Mouse (Mus musculus): Measurements from ENCODE around the gene Aldh3b2.
A peak's percentile ranks its signal among the peaks of the same experiment; 100 is the strongest.
"Not testable (repeated sequence)": the region's sequence is repeated elsewhere in the genome, so short reads cannot be mapped to it uniquely, and the experiment has no call there.

The Aldh3b2 gene

GRCm38 (mm10) chr19:3947813-3948212 lies 24.3 kb upstream of the Aldh3b2 start:
- DNase-seq (ENCODE audit: low read depth) = no peak

DNA sequence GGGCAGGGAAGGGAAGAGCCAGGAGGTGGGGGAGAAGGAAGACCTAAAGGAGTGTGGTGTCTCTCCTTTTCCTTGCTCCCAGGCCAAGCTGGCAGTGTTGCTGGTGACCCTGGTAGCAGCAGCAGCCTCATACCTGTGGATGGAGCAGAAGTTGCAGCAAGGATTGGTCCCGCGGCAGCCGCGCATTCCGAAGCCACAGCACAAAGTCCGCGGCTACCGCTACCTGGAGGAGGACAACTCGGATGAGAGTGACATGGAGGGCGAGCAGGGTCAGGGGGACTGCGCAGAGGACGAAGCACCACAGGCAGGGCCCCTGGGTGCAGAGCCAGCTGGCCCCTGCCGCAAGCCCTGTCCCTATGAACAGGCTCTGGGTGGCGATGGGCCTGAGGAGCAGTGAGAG lies 23.6 kb upstream of the Aldh3b2 start:
- no peak for DNase-seq (ENCODE audit: low read depth)

- DNase-seq (ENCODE audit: low read depth) = no peak
Measured at GRCm38 (mm10) chr19:3950331-3950730, 21.8 kb upstream of the Aldh3b2 start.

- DNase-seq (ENCODE audit: low read depth) = no peak
Measured at GRCm38 (mm10) chr19:3951461-3951860, 20.7 kb upstream of the Aldh3b2 start.

DNA sequence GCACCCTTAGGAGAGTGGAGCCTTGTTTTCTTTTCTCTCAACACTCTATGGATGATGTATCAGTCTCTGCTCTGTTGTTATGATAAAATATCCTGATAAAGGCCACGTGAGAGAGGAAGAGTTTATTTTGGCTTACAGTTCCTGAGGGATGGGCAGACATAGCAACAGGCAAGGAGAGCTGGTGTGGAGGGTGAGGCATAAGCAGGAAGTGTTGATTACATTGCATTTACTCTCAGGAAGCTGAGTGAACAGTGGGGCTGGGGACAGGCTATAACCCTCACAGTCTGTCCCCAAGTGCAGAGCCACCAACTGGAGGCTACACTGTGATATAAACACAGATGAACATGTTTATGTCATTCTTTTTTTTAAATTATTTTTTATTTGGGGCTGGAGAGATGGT lies 20.0 kb upstream of the Aldh3b2 start:
- no peak for DNase-seq (ENCODE audit: low read depth)

DNA sequence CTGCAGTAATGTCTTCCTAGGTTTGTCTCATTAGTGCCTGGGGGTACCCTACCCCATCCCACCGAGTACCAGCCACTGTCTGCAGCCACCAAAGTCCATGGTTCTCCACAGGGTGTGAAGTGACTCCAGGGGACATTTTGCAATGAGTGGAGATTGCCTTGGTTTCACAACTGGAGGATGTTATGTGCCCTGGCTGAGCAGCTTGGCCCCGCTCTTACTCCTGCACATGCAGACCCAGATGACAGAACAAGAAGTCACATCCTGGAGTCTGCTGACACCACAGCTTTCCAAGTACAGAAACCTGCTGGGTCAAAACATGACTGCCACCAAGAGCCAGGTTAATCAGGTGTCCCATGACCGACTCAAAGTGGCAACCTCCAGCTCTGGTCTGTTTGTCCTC lies 17.1 kb upstream of the Aldh3b2 start:
- DNase-seq (ENCODE audit: low read depth) = no peak

DNA sequence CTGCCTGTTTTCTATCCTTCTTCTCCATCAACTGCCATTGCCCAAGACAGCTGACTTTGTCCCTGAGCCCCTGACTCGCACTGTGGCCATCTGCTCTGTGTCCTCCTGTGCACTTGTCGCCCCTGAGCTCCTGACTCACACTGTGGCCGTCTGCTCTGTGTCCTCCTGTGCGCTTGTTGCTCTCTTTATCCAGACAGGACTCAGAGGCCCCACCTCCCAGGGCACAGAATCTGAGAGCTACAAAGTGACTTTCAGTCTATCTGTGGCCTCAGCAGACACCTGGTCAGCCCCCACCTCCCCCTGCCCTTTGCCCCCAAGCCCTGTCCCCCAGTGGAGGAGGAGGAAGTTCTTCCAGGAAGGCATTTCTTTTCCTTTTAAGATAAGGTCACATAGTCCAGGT lies 16.3 kb upstream of the Aldh3b2 start:
- no peak for DNase-seq (ENCODE audit: low read depth)

GRCm38 (mm10) chr19:3957296-3958036 lies 14.7 kb upstream of the Aldh3b2 start:
- DNase-seq (ENCODE audit: low read depth) = not testable (repeated sequence)

DNA sequence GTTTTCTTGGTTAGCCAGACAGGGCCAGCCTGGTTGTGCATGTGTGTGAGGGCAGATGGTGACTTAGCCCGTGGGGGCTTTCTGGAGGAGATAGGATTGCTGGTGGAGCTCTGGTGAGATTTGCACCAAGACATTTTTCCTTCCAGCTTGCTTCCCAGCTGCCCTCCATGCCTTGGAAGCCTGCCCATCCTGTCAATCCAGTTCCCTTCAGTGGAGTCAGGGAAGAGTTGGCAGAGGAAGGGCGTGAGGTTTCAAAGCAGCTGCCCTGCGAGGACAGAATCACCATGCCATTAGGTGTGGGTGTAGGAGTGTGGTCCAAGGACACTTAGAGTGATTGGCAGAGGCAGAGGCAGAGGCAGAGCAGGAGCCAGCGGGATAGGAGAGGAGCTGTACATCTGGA lies 13.7 kb upstream of the Aldh3b2 start, which contains the start of gene Aldh3b3:
Gene Aldh3b3 (plus strand): TSS at position 176 of the 400 bp plus-strand sequence.
- DNase-seq (ENCODE audit: low read depth) = no peak

DNA sequence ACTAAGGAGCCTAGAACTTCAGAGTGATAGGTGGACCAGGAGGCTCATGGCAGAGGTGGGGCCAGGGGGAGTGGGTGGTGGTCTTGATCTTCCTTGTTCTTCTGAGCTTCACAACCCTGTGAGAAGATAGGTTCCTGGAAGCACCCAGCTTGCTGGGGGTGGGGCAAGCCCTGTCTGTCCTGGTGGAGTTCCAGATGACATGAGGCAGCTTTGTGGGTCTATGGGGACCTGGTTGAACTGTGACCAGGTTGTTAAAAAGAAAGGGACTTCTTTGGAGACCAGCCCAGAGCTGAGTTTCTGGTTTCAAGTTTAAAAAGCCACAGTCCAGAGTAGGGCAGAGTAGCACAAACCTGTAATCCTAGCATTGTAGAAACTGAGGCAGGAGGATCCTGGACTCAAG lies 13.1 kb upstream of the Aldh3b2 start:
- DNase-seq (ENCODE audit: low read depth) = no peak

GRCm38 (mm10) chr19:3960211-3960610 lies 11.9 kb upstream of the Aldh3b2 start:
- no peak for DNase-seq (ENCODE audit: low read depth)

GRCm38 (mm10) chr19:3961805-3962204 lies 10.3 kb upstream of the Aldh3b2 start:
- not testable (repeated sequence) for DNase-seq (ENCODE audit: low read depth)

- peak; percentile 31 for DNase-seq (ENCODE audit: low read depth)
Measured at GRCm38 (mm10) chr19:3962469-3962868, 9.7 kb upstream of the Aldh3b2 start.

DNA sequence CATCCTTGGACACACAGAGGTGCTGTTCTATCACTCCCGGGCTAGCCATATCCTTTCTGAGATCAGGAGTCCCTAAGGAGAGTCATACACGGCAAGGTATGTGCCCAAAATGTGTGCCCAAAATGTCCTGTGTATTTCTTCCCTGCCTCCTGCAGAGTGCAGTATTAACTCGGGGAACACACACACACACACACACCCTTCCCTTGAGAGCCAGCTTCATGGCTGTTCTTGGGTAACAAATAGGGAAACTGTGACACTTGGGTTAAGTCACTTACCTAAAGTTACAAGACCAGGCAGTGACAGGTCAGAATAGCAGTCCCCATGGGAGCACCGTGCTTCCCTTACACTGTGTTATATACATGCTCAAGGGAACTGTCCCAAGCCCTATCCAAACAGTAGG lies 8.1 kb upstream of the Aldh3b2 start:
- DNase-seq (ENCODE audit: low read depth) = no peak

GRCm38 (mm10) chr19:3966330-3967075 lies 5.6 kb upstream of the Aldh3b2 start:
- DNase-seq (ENCODE audit: low read depth) = no peak

- DNase-seq (ENCODE audit: low read depth) = no peak
Measured at GRCm38 (mm10) chr19:3967258-3967657, 4.9 kb upstream of the Aldh3b2 start.

- DNase-seq (ENCODE audit: low read depth) = not testable (repeated sequence)
Measured at GRCm38 (mm10) chr19:3974608-3975007, 2.5 kb downstream of the Aldh3b2 start.

- DNase-seq (ENCODE audit: low read depth) = no peak
Measured at GRCm38 (mm10) chr19:3975866-3976265, 3.7 kb downstream of the Aldh3b2 start.

DNA sequence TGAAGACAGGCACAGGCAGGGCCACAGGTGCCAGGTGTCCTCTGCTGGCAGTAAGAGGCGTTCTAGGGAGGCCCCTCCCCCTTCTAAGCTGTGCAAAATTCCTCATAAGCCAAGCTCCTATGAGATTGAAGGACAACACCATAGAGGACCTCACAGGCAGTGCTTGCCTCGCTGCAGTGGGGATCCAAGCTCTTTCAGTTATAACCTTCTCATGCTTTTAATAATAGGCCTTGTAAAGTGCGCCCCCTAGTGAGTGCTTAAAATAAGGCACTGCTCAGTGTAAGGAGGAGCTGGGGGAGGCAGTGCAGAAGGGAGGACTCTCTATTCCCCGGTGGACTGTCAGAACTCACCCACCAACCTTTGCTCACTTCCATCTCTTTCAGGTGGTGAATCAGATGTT lies 8.2 kb downstream of the Aldh3b2 start:
- DNase-seq (ENCODE audit: low read depth) = peak; percentile 90

GRCm38 (mm10) chr19:3980917-3981316 lies 8.8 kb downstream of the Aldh3b2 start:
- DNase-seq (ENCODE audit: low read depth) = no peak

DNA sequence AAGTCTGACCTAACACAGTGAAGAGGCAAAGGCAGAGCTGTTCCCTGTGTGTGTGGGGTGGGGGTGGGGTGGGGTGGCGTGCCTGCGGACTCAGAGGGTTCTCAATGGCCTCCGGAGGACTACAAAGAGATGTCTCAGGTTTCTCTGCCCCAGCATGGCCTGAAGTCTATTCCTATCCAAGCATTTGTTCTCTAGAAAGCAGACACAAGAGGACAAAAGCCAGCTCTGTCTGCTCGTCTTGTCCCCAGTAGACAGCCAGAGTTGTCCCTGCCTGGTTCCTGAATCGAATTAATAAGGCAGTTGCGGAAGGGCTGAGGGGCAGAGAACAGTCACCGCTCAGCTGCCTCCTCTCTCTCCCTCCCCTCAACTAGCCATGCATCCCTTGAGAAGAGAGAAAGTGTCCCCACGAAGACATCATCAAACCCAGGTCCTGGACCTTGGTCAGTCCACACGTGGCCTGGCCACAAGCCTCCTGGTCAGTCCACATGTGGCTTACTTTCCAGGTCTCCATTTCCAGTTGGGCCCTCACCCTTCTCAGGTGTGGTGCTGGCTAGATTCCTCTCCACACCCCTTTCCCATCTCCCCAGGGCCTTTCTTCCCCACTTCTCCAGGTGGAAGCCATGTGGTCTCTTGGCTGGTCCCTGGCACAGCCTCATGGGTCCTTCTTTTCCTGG lies 11.5 kb downstream of the Aldh3b2 start:
- DNase-seq (ENCODE audit: low read depth) = no peak

- no peak for DNase-seq (ENCODE audit: low read depth)
Measured at GRCm38 (mm10) chr19:3985261-3985681, 13.1 kb downstream of the Aldh3b2 start.

GRCm38 (mm10) chr19:3986334-3986733 lies 14.2 kb downstream of the Aldh3b2 start, which contains the start of gene Acy3:
Gene Acy3 (plus strand): TSS chr19:3986570.
- DNase-seq (ENCODE audit: low read depth) = no peak
